Mouse (Mus musculus): ENCODE data around the gene Lgals7. TPM values are rescaled to one million over a fixed set of nuclear protein-coding genes. Genes with fewer than 3 reads are reported as not detected.
"Not testable (repeated sequence)": the region's sequence is repeated elsewhere in the genome, so short reads cannot be mapped to it uniquely, and the experiment has no call there.

The Lgals7 gene
- polyA plus RNA-seq, 1 experiment from 2014 or later: 1.0 TPM

GRCm38 (mm10) chr7:28865481-28866300, 2.0 kb downstream of the Lgals7 start:
- 35% methylated on average over 33 of the region's 33 CpGs for WGBS
- H3K4me2 ChIP-seq: peak overlapping the region; percentile 56
- H3K4me3 ChIP-seq (ENCODE audit: low read depth, low read length): peak overlapping the region; percentile 14; the same call in 1 of the 2 replicates
- H3K27me3 ChIP-seq (ENCODE audit: insufficient read depth, low read length): no peaks in the 10 kb centered on the region
- peak; percentile 63 for ATAC-seq (ENCODE audit: insufficient read depth)
- 0 out of 2 replicates have a peak overlapping the region, but pooled peaks have one; percentile 31 for H3K9ac ChIP-seq
- TF ChIP-seq CTCF (IDR thresholded peaks at IDR 0.05; ENCODE audit: low read depth): peak; percentile 43; the same call in 1 of the 2 replicates
- H3K4me1 ChIP-seq (ENCODE audit: insufficient read depth): peaks cover 8% of the 10 kb centered on the region; the same call in 1 of the 2 replicates
- H3K36me3 ChIP-seq (ENCODE audit: insufficient read depth): no peaks in the 10 kb centered on the region
- peak; percentile 84 for DNase-seq
- H3K27ac ChIP-seq (ENCODE audit: low read depth): no peak overlapping the region
- H3K9me3 ChIP-seq (ENCODE audit: low read depth, low read length): 0 out of 2 replicates have a peak, but pooled peaks cover 5% of the 10 kb centered on the region

GRCm38 (mm10) chr7:28866769-28867507, 3.3 kb downstream of the Lgals7 start:
- H3K4me1 ChIP-seq (ENCODE audit: insufficient read depth): peaks cover 8% of the 10 kb centered on the region; the same call in 1 of the 2 replicates
- no peak for TF ChIP-seq CTCF (IDR thresholded peaks at IDR 0.05; ENCODE audit: low read depth)
- H3K4me3 ChIP-seq (ENCODE audit: low read depth, low read length): no peak overlapping the region
- no peaks in the 10 kb centered on the region for H3K9me3 ChIP-seq (ENCODE audit: low read depth, low read length)
- H3K9ac ChIP-seq: no peak overlapping the region
- no peak overlapping the region for H3K27ac ChIP-seq (ENCODE audit: low read depth)
- H3K27me3 ChIP-seq (ENCODE audit: insufficient read depth, low read length): no peaks in the 10 kb centered on the region
- 0 out of 2 replicates have a peak, but pooled peaks have one; percentile 9 for ATAC-seq (ENCODE audit: insufficient read depth)
- 89% methylated on average over 28 of the region's 28 CpGs for WGBS
- no peaks in the 10 kb centered on the region for H3K36me3 ChIP-seq (ENCODE audit: insufficient read depth)
- DNase-seq: no peak
- no peak overlapping the region for H3K4me2 ChIP-seq

- not testable (repeated sequence) for H3K9ac ChIP-seq; H3K27ac ChIP-seq (ENCODE audit: low read depth); H3K27me3 ChIP-seq (ENCODE audit: insufficient read depth, low read length); H3K4me3 ChIP-seq (ENCODE audit: low read depth, low read length); H3K9me3 ChIP-seq (ENCODE audit: low read depth, low read length); H3K36me3 ChIP-seq (ENCODE audit: insufficient read depth); H3K4me1 ChIP-seq (ENCODE audit: insufficient read depth)
- TF ChIP-seq CTCF (IDR thresholded peaks at IDR 0.05; ENCODE audit: low read depth): peak; percentile 75
- 27% methylated on average over 23 of the region's 23 CpGs for WGBS
- H3K4me2 ChIP-seq: peak overlapping the region; percentile 42; the same call in 1 of the 2 replicates
- 0 out of 2 replicates have a peak, but pooled peaks have one; percentile 11 for ATAC-seq (ENCODE audit: insufficient read depth)
- DNase-seq: peak; percentile 86
Observed at GRCm38 (mm10) chr7:28867508-28868340, 4.1 kb downstream of the Lgals7 start.

- H3K4me1 ChIP-seq (ENCODE audit: insufficient read depth): no peaks in the 10 kb centered on the region
- no peak for TF ChIP-seq CTCF (IDR thresholded peaks at IDR 0.05; ENCODE audit: low read depth)
- H3K27ac ChIP-seq (ENCODE audit: low read depth): no peak overlapping the region
- H3K9me3 ChIP-seq (ENCODE audit: low read depth, low read length): no peaks in the 10 kb centered on the region
- ATAC-seq (ENCODE audit: insufficient read depth) (no peak), DNase-seq (no peak)
- H3K36me3 ChIP-seq (ENCODE audit: insufficient read depth): no peaks in the 10 kb centered on the region
- no peaks in the 10 kb centered on the region for H3K27me3 ChIP-seq (ENCODE audit: insufficient read depth, low read length)
- no peak overlapping the region for H3K4me2 ChIP-seq
- 86% methylated on average over 24 of the region's 24 CpGs for WGBS
- no peak overlapping the region for H3K4me3 ChIP-seq (ENCODE audit: low read depth, low read length)
- H3K9ac ChIP-seq: no peak overlapping the region
Observed at GRCm38 (mm10) chr7:28870901-28871664, 7.4 kb downstream of the Lgals7 start.

- H3K4me2 ChIP-seq: no peak overlapping the region
- ATAC-seq (ENCODE audit: insufficient read depth): no peak
- no peak for TF ChIP-seq CTCF (IDR thresholded peaks at IDR 0.05; ENCODE audit: low read depth)
- no peaks in the 10 kb centered on the region for H3K9me3 ChIP-seq (ENCODE audit: low read depth, low read length)
- WGBS: 72% methylated on average over 2 of the region's 2 CpGs
- H3K4me1 ChIP-seq (ENCODE audit: insufficient read depth): no peaks in the 10 kb centered on the region
- no peak overlapping the region for H3K9ac ChIP-seq
- no peak overlapping the region for H3K27ac ChIP-seq (ENCODE audit: low read depth)
- no peak for DNase-seq
- no peaks in the 10 kb centered on the region for H3K27me3 ChIP-seq (ENCODE audit: insufficient read depth, low read length)
- no peaks in the 10 kb centered on the region for H3K36me3 ChIP-seq (ENCODE audit: insufficient read depth)
- no peak overlapping the region for H3K4me3 ChIP-seq (ENCODE audit: low read depth, low read length)
Observed at GRCm38 (mm10) chr7:28874565-28874964, 10.9 kb downstream of the Lgals7 start.

GRCm38 (mm10) chr7:28876099-28876498, 12.4 kb downstream of the Lgals7 start:
- Histone ChIP-seq H3K9me3 (ENCODE audit: low read depth, low read length) (no peaks in the 10 kb centered on the region), H3K4me3 (ENCODE audit: low read depth, low read length) (no peak overlapping the region), H3K4me2 (no peak overlapping the region), H3K4me1 (ENCODE audit: insufficient read depth) (no peaks in the 10 kb centered on the region), H3K27ac (ENCODE audit: low read depth) (no peak overlapping the region), H3K9ac (no peak overlapping the region), H3K36me3 (ENCODE audit: insufficient read depth) (no peaks in the 10 kb centered on the region), H3K27me3 (ENCODE audit: insufficient read depth, low read length) (no peaks in the 10 kb centered on the region)
- 63% methylated on average over 4 of the region's 4 CpGs for WGBS
- TF ChIP-seq CTCF (IDR thresholded peaks at IDR 0.05; ENCODE audit: low read depth): no peak
- DNase-seq (no peak), ATAC-seq (ENCODE audit: insufficient read depth) (no peak)
